Mouse (Mus musculus): ENCODE data around the gene Col18a1.

GRCm38 (mm10) chr10:77178691-77179090, 12.3 kb upstream of the Col18a1 start:
- no peak for TF ChIP-seq CTCF (IDR thresholded peaks at IDR 0.05; ENCODE audit: borderline replicate concordance, extremely low read depth, insufficient read depth, insufficient read length)
- TF ChIP-seq POLR2A (IDR thresholded peaks at IDR 0.05; ENCODE audit: borderline replicate concordance, extremely low read depth, insufficient read depth, insufficient read length, poor library complexity, severe bottlenecking) = no peak
